Mouse (Mus musculus) G1E (cell line): ENCODE results near the gene Prpf4.

ENCODE experiments used
- CTCF ChIP-seq: IDR thresholded peaks from 2 replicates; pipeline ENCODE4 v1.5.1; 2012; ENCODE audit warnings: low read depth, low read length, inconsistent platforms, mixed read lengths
- GATA1 ChIP-seq: IDR thresholded peaks from 2 replicates; pipeline ENCODE4 v1.6.1; 2012; ENCODE audit warnings: borderline replicate concordance, low read length, inconsistent platforms, mixed read lengths
- TAL1 ChIP-seq: conservative IDR thresholded peaks from 2 replicates; pipeline ENCODE4 v1.6.1; 2012; ENCODE audit warnings: low read depth, low read length, inconsistent platforms, mixed read lengths

- TF ChIP-seq CTCF (no peak), GATA1 (no peak), TAL1 (no peak)
These were observed 25.6 kb downstream of the Prpf4 start for GRCm38 (mm10) chr4:62433939-62434870.
